Mouse (Mus musculus) heart, postnatal 0 days (tissue): ENCODE data around the gene Olfr802. TPM values are rescaled to one million over a fixed set of nuclear protein-coding genes. Genes with fewer than 3 reads are reported as not detected.

ENCODE experiments used
- ATAC-seq: fragments of 200-750 bp; cut with Nextera tagmentation; 2 replicates; pipeline ENCODE4 v1.8.0; 2017; ENCODE audit warnings: low read depth, moderate number of reproducible peaks, moderate library complexity; ENCODE audit not compliant: insufficient read depth
- DNase-seq: peaks from one replicate; pipeline ENCODE4 v3.0.0-alpha.2; 2016; ENCODE audit warnings: low spot score
- H3K27ac ChIP-seq: fragments of 300-500 bp; sonication (generic); 2 replicates; pipeline ENCODE4 v1.5.1; 2014; ENCODE audit warnings: low read depth, mild to moderate bottlenecking
- H3K27me3 ChIP-seq: fragments of 300-500 bp; sonication (generic); 2 replicates; pipeline ENCODE4 v1.6.1; 2014; ENCODE audit warnings: low read length, mixed read lengths; ENCODE audit not compliant: control insufficient read depth, insufficient read depth
- H3K36me3 ChIP-seq: fragments of 300-500 bp; sonication (generic); replicated peaks from 2 replicates; pipeline ENCODE4 v1.6.1; 2014; ENCODE audit warnings: low read length, mixed read lengths; ENCODE audit not compliant: control insufficient read depth, insufficient read depth
- H3K4me1 ChIP-seq: fragments of 300-500 bp; sonication (generic); 2 replicates; pipeline ENCODE4 v1.6.1; 2014; ENCODE audit warnings: antibody characterized with exemption; ENCODE audit not compliant: control insufficient read depth, insufficient read depth
- H3K4me2 ChIP-seq: fragments of 300-500 bp; sonication (generic); 2 replicates; pipeline ENCODE4 v1.6.1; 2014; ENCODE audit warnings: low read depth, mild to moderate bottlenecking, low read length, moderate library complexity
- H3K4me3 ChIP-seq: fragments of 300-500 bp; sonication (generic); 2 replicates; pipeline ENCODE4 v1.5.1; 2014; ENCODE audit warnings: low read depth, low read length
- H3K9ac ChIP-seq: fragments of 300-500 bp; sonication (generic); replicated peaks from 2 replicates; pipeline ENCODE4 v1.6.1; 2014; ENCODE audit warnings: low read depth, low read length, mixed read lengths
- H3K9me3 ChIP-seq: fragments of 300-500 bp; sonication (generic); replicated peaks from 2 replicates; pipeline ENCODE4 v1.6.1; 2016; ENCODE audit warnings: low read length; ENCODE audit not compliant: control insufficient read depth
- CTCF ChIP-seq: IDR thresholded peaks from 2 replicates; pipeline ENCODE4 v1.5.1; 2016; ENCODE audit warnings: antibody characterized with exemption, control low read depth, low read depth
- EP300 ChIP-seq: IDR thresholded peaks from 2 replicates; pipeline ENCODE4 v1.6.1; 2016; ENCODE audit warnings: antibody characterized with exemption, low read depth
- WGBS: fragments of 180-500 bp; shearing (Covaris S2); extraction: QIAGEN DNeasy Blood & Tissue Kit; methylation state at CpG from one replicate; pipeline ENCODE4 v1.1.7; 2014; 5-methylcytosine and 5-hydroxymethylcytosine counted together
- polyA plus RNA-seq: library from polyadenylated mRNA; unstranded; fragments of >200 nt; fragmentation: Nextera tagmentation; extraction: Ambion mirVana; gene quantifications from 2 replicates; pipeline ENCODE4 v1.2.1, GENCODE M21; 2015
- total RNA-seq: library from RNA; depleted of rRNA; stranded (reverse); fragments of >200 nt; gene quantifications from 2 replicates; pipeline ENCODE4 v1.2.3, GENCODE M21; 2014; ENCODE audit warnings: low replicate concordance; rRNA removed

Gene Olfr802
- total RNA-seq (not detected in 2 replicates), polyA plus RNA-seq (not detected in 2 replicates)

DNA sequence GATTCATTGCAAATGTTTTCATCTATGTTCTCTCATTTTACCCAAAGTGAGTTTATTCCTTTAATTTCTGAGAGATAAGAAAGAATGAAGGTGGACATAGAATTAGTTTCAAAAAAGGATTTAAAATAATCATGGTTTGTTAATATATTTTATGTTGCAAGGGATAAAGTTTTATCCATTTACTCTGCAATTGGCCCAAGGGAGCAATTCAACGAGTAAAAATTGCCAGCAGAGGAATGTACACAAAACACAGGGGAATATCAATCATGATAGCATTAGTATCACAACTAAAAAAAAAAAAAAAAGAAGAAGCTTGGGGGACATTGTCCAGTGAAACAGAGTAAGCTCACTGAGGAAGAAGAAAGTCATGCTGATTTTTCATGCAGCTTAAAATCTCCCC lies at the start of gene Olfr802:
TSS of gene Olfr802 (minus strand) at position 101 of the 400 bp plus-strand sequence.
- H3K9me3 ChIP-seq, result no peaks in the 10 kb centered on the region
- no peak within 1 kb of the TSS for H3K27ac ChIP-seq
- no peak within 1 kb of the TSS for H3K4me2 ChIP-seq
- WGBS, result 46% methylated on average over 1 of the region's 1 CpGs
- no peak for DNase-seq
- no peaks in the 10 kb centered on the region for H3K4me1 ChIP-seq
- H3K9ac ChIP-seq, result no peak within 1 kb of the TSS
- no peak within 1 kb of the TSS for H3K4me3 ChIP-seq
- no peaks in the 10 kb centered on the region for H3K27me3 ChIP-seq
- TF ChIP-seq CTCF, result no peak
- no peak for TF ChIP-seq EP300
- H3K36me3 ChIP-seq, result no peaks in the 10 kb centered on the region
- no peak for ATAC-seq

DNA sequence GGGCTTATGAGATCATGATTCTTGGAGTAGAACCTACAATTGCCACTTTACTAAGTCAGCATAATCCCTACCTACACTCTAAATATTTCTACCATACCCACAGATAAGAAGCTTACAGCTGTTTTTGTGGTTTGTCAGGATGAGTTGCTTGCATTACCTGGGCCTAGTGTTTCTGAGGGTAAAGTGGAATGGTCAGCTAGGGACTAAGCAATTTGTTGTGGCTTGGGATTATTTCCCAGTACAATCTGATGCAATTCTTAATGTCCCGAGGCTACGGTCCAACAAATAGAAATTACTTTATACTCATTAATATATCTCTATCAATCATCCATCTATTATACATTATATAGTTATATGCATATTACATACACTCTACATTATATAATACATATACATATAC lies 41.3 kb upstream of the Olfr802 start, which contains the start of gene Olfr805:
TSS of gene Olfr805 (minus strand) at position 101 of the 400 bp plus-strand sequence.
- no peak within 1 kb of the TSS for H3K27ac ChIP-seq
- 89% methylated on average over 2 of the region's 2 CpGs for WGBS
- H3K4me1 ChIP-seq, result no peaks in the 10 kb centered on the region
- H3K36me3 ChIP-seq, result no peaks in the 10 kb centered on the region
- no peak within 1 kb of the TSS for H3K9ac ChIP-seq
- TF ChIP-seq CTCF (no peak), EP300 (no peak)
- DNase-seq (no peak), ATAC-seq (no peak)
- no peaks in the 10 kb centered on the region for H3K9me3 ChIP-seq
- no peak within 1 kb of the TSS for H3K4me2 ChIP-seq
- H3K4me3 ChIP-seq, result no peak within 1 kb of the TSS
- H3K27me3 ChIP-seq, result no peaks in the 10 kb centered on the region

DNA sequence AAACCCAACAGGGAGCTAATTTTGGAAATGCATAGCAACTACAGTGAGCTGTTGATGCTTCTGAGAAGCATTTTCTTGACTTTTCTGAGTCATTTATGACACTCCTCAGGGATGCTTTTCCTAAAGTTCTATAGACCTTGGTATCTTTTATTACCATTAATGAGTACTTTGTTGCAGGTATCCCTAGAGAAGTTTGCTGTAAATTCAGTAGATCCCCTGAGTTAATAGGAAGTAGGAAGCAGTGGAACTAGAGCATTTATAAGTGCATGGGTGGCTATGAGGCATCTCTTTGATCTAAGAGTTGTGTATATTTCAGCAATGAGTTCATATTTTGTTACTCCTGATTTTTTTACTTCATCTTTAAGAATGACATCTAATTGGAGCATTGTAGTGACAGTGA lies 14.9 kb upstream of the Olfr802 start, which contains the start of gene Olfr804:
TSS of gene Olfr804 (plus strand) at position 301 of the 400 bp plus-strand sequence.
- Histone ChIP-seq H3K4me2 (no peak within 1 kb of the TSS), H3K27me3 (no peaks in the 10 kb centered on the region), H3K4me1 (no peaks in the 10 kb centered on the region), H3K36me3 (no peaks in the 10 kb centered on the region), H3K9ac (no peak within 1 kb of the TSS), H3K4me3 (no peak within 1 kb of the TSS), H3K27ac (no peak within 1 kb of the TSS), H3K9me3 (no peaks in the 10 kb centered on the region)
- ATAC-seq (no peak), DNase-seq (no peak)
- TF ChIP-seq EP300, result no peak
- TF ChIP-seq CTCF, result no peak

DNA sequence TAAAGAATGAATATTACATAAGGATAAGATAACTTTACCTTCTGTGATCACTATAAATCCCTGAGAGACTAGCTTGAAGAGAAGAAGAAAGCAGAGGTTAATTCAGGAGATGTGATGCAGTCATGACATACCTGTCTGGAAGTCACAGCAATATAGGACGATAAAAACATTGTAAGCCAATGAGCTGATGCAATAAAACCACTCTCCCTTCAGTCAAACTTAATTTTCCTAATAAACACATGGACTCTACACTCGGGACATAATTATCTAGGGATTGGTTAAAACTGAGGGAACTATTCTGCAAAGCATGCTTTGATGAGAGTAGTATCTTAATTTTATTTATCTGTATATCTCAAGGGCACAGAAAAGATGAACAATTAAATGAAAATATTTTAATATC lies 6.2 kb upstream of the Olfr802 start, which contains the start of gene Olfr803:
TSS of gene Olfr803 (minus strand) at position 101 of the 400 bp plus-strand sequence.
- Histone ChIP-seq H3K9ac (no peak within 1 kb of the TSS), H3K4me2 (no peak within 1 kb of the TSS), H3K4me3 (no peak within 1 kb of the TSS), H3K4me1 (no peaks in the 10 kb centered on the region), H3K36me3 (no peaks in the 10 kb centered on the region), H3K27ac (no peak within 1 kb of the TSS), H3K27me3 (no peaks in the 10 kb centered on the region), H3K9me3 (no peaks in the 10 kb centered on the region)
- no peak for ATAC-seq
- no peak for DNase-seq
- WGBS, result 54% methylated on average over 2 of the region's 2 CpGs
- TF ChIP-seq EP300, result no peak
- TF ChIP-seq CTCF, result no peak

DNA sequence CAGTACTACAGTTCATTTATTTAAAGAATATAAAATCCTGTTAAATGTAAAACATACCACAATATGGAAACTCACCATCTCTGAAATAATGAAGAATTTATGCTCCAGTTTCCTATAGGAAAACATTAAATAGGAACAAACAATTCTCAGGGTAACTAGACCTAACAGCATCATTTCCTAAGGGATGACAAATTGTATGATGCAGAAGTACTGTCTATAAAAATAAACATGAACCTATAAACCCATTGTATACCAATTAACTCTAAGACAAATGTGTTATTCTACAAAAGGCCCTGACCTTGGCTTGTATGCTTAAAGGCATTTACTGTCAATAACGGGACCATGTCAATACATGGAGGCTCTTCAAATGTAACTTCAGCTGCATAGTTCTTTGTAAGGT lies 14.2 kb downstream of the Olfr802 start, which contains the start of gene Olfr801:
TSS of gene Olfr801 (minus strand) at position 101 of the 400 bp plus-strand sequence.
- H3K36me3 ChIP-seq, result no peaks in the 10 kb centered on the region

DNA sequence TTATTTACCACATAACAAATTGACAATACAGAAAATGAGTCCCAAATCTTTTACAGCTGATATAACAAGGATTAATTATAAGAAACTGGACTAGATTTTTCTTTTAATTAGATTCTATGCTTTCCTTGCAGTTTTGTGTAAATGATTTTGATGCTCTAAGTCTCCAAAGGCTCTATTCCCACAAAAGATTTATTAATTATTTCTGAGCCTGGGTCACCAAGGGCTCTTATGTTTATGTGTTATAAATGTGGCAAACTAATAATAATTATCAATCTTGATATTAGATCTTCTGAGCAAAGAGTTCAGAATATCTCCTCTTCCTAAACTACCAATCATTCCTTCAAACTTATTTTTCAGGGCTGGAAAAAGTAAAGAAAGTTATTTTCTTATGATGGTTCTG lies 30.6 kb downstream of the Olfr802 start, which contains the start of gene Olfr800:
TSS of gene Olfr800 (plus strand) at position 301 of the 400 bp plus-strand sequence.
- Histone ChIP-seq H3K27ac (no peak within 1 kb of the TSS), H3K4me2 (no peak within 1 kb of the TSS), H3K4me1 (no peaks in the 10 kb centered on the region), H3K36me3 (no peaks in the 10 kb centered on the region), H3K4me3 (no peak within 1 kb of the TSS), H3K9me3 (no peaks in the 10 kb centered on the region), H3K9ac (no peak within 1 kb of the TSS), H3K27me3 (no peaks in the 10 kb centered on the region)
- no peak for DNase-seq
- TF ChIP-seq CTCF (no peak), EP300 (no peak)
- no peak for ATAC-seq

More for the DNA sequence above, 14.2 kb downstream of the Olfr802 start, which contains the start of gene Olfr801:
- 56% methylated on average over 1 of the region's 1 CpGs for WGBS
- H3K9me3 ChIP-seq, result no peaks in the 10 kb centered on the region
- no peaks in the 10 kb centered on the region for H3K4me1 ChIP-seq
- no peak for TF ChIP-seq CTCF
- TF ChIP-seq EP300, result no peak
- ATAC-seq, result no peak
- no peak for DNase-seq
- H3K4me2 ChIP-seq, result no peak within 1 kb of the TSS
- H3K9ac ChIP-seq, result no peak within 1 kb of the TSS
- H3K27ac ChIP-seq, result no peak within 1 kb of the TSS
- H3K27me3 ChIP-seq, result no peaks in the 10 kb centered on the region
- no peak within 1 kb of the TSS for H3K4me3 ChIP-seq
